Mouse (Mus musculus): ENCODE results near the gene Kcnq1. TPM values are rescaled to one million over a fixed set of nuclear protein-coding genes. Genes with fewer than 3 reads are reported as not detected.
A peak's percentile ranks its signal among the peaks of the same experiment; 100 is the strongest.

The Kcnq1 gene
- total RNA-seq, 2 experiments from 2014 or later: 0.50 to 0.57 TPM

DNA sequence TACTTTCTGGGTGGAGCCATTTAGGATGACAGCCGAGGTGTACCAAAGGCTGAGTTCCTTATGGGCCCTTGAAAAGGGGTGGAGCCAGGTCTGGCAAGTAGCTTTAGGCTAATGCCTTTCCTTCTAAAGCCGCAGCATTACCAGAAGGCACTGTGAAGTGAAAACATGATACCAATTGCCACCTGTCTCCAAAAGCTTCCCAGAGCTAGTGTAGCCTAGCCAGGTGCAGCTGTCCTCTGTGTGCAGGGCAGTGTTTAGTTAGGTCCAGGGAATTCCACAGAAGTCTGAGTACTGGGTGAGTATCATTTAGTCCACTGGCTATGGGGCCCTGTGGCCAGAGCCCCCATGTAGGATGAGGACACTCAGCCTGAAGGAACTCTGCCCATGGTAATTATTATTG is 30.0 kb downstream of the Kcnq1 start:
- DNase-seq (ENCODE audit: low spot score): no peak

DNA sequence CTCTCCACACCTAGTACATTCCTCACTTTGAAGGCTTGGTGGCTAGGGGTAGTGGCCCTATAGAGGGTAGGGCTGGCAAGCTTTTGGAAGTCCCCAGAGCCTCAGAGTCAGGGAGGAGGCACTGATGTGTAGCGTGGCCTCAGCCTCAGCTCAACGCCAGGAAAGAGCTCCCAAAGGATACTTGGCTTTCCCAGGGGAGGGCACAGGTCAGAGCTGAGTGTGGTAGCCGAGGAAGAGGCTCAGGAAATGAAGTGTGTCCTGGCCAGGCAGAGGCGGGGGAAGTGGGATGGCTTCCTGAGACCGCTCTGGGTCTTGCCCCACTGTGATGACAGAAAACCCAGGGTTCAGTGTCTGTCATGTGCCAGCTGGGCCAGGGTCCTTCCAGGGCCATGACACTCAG is 30.4 kb downstream of the Kcnq1 start:
- DNase-seq (ENCODE audit: low spot score): no peak

DNA sequence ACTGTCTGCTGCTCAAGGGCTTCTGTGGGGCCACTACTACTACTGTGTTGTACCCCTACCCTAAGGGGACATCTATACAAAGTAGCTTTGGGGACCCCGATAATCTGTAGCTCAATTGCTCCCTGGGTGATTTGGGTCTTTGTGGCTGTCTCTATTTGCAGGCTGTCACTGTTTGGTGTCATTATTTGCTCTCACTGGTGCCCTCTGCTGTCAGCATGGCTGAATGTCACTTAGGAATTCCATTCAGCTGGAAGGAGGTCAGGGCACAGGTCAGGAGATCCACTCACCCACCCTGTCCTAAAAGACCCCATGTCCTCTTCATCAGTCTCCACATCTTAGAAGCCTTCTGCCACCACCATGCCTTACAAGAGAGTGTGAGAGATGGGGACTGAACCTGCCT is 32.6 kb downstream of the Kcnq1 start:
- DNase-seq (ENCODE audit: low spot score): peak; percentile 71

DNA sequence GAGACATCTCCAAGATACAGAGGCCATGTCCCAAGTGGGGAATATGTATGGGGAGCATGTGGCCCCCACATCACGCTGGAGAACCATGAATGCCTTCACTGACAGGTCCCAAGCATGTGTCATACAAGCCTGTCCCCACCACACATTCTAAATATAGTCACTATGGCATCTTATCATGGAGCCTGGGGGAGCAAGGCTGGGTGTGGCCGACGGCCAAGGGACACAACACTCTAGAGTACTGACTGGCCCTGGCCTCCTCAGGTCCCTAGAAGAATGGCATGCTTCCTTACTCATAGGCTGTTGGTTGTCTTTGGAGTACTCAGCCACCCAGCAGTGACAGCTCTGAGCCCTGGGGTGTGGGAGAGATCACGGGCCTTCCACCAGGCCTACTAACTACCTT is 33.8 kb downstream of the Kcnq1 start:
- no peak for DNase-seq (ENCODE audit: low spot score)

DNA sequence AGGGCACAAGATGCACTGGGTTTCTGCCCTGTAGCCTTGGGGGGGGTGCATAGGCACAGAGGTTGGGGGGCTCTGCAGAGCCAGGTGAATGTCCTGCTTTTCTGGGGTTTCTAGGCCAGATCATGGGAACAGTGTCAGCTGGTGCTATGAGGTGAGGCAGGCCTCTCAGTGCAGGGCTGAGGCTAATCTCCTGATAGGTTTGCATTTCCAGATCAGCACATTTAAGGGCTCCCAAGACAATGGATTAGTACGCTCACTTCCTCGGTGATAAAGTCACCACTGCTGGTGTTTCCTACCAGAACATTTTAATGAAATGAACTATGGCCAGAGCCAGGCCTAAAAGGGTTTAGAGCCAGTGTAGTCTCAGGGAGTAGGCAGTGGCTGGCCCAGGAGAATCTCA is 36.5 kb downstream of the Kcnq1 start:
- DNase-seq (ENCODE audit: low spot score): no peak

DNA sequence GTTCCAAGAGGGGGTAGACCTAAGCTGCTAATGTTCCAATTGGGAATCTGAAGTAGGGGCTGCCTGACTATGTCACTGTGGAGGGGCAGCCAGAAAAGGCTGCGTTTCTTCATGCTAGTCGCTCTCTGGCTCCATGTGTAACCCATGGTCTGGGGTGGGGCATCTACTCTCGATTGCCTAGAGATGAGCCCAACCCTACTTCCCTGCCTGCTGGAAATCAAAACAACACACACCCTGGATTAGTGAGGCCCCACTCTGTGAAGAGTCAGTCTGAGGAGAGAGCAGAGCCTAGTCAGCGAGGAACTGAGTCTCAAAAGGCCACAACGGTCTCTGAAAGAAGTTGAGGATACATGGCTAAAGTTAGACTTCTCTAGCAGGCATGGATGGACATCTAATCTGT is 40.9 kb downstream of the Kcnq1 start:
- no peak for DNase-seq (ENCODE audit: low spot score)

DNA sequence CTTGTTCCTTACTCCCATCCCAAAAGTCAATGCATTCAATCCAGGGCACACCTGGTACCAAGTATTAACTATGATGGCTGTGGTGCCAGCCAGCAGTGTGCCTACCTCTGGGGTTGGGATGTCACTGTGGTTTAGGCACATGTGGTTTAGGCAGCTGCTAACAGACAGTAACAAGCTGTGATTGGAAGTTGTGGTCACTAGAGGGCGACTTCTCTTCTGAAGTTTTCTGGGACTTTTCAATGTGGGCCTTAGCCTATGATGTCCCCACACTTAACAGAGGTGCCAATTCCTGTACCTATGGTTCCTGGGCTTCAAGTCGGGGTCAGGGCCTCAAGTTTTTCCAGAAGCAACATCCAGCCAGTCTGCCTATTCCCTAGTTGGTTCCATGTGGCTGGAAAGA is 45.0 kb downstream of the Kcnq1 start:
- peak; percentile 51 for DNase-seq (ENCODE audit: low spot score)

DNA sequence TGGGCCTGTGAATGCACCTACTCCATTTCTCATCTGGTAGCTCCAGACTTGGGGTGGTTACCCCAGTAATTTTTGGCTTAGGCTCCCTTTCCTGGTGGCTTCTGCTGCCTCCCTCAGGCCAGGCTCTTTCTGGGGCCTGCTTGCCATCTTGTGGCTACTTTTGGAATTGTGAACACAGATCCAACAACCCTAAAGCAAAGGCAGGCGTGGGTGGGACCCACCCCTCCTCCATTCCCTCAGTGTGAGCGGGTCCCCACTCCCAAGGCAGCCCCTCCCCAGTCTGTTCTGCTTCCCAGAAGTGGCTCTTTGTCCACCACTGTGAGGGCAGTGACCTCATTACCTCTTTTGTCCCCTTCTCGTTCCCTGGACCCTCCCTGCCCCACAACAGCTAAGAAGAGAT is 46.2 kb downstream of the Kcnq1 start:
- DNase-seq (ENCODE audit: low spot score): no peak

DNA sequence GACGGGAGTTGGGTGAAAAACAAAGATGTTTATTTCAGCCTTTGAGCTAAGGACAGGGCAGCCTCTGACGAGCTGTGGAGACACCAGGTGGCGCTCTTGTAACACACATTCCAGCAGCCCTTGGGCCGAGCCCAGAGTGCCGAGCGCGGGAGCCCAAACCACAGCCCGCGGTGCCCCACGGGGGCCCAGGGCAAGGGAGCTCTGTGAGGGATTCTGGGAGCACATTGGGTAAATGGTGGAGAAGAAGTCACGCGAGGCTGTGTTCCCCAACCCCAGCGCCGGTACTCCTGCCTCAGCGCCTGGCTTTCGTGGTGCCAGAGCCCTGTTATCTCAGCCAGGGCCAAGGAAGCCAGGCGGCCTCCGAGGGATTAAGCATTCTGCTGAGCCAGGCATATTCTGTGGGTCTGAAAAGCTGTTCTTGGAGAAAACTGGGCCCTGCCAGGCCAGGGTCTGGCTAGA is 47.8 kb downstream of the Kcnq1 start:
- peak; percentile 89 for DNase-seq (ENCODE audit: low spot score)

DNA sequence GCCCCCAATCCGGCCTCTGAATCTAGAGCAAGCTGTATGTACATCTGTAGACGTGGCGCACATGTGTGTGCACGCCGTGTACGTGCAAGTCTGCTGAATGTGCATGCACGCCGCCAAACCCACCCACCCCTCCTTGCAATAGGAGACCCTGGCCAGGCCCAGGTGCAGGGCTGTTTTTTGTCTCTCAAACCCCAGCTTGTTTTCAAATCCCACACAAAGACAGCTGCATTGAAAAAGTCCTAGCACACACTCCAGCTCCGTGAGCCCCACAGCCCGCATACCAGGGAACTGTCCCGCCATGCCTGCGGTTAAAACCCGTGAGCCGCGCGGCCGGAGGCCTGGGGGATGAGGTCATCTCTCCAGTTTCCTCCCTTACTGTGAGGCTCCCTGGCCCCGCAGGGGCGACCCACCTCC is 48.3 kb downstream of the Kcnq1 start:
- peak; percentile 35 for DNase-seq (ENCODE audit: low spot score)

DNA sequence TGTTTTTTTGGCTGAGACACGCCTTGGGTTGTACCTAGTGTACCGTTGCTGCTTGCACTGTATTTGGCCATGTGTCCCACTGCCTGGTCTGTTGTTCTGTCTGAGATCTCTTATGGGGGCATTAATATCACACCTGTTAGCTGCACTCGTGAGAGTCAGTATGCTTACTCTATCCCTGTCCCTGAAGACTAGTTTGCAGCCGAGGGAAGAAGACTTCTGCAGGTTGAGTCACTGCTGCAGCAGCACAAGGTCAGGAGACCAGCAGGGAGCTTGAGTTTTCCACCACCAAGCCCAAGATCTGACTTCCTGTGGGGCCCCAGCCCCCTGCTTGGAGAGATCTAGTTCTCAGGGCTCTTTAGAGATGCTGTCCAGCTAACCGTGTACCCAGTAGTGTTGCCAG is 49.1 kb downstream of the Kcnq1 start:
- DNase-seq (ENCODE audit: low spot score): no peak

DNA sequence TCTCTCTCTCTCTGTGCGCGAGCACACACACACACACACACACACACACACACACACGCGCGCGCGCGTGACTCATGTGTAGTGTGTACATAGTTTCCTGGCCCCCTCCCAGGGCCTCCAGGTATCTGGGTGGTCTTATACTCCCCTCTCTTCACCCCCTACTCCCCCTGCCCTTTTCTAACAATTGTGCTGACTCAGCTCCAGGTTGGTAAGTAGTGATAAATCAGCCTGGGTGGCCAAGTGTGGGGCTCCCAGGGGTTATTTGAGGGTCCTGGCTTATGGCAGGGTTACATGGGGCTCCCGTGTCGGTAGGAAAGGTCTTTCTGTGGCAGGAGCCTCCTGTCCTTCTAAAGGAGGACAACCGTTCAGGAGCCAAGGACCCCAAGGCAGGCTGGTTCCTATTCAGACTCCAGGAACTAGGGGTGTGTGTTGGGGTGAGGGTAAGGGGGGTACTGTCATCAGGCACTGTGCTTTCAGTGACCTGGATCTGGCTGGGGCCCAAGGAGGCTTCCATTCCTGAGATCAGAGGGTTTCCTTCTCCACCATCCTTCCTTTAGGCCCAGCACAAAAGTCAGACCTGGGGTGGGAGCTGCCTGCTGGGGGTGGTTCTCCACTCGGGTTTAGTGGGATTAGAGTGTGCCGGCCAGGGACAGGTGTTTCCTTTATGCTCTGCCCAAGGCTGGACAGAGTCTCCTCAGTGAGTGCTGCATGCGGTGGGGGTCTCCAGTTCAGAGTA is 52.7 kb downstream of the Kcnq1 start:
- no peak for DNase-seq (ENCODE audit: low spot score)

DNA sequence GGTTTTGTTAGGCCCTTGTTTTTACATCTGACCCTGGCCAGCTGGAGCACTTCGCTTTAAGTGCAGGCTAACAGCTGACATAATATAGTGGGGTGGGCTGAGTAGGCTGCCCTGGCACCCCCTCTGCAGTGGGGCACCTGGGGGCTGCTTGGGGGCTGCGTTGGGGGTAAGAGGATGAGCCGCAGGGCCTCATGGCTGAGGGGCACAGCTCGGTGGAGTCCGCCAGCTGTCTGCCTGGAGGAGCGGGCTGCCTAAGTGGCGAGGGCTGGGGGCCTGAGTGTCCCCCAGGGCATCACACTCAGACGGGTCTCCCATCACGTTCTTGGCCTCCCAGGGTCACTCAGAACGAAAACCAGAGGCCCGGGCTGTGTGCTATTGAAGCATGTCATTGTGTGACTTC is 53.3 kb downstream of the Kcnq1 start:
- DNase-seq (ENCODE audit: low spot score): no peak

DNA sequence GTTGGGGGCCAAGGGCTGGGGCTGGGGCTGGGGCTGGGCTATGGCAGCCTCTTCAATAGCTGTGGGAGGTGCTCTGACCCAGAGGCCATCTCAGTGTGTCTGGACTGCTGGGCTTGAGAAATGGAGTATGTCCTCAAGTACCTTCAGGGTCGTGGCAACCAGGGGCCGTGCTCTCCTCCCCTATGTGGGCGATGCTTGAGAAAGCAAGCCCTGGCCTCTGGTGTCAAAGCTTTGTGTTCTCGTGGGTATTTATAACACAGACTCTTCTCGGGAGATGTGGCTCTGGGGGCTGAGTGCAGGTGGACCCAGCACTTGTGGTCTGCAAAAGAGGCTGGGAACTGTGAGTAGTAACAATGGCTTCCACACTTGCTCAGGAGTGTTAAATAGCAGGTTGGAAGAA is 53.9 kb downstream of the Kcnq1 start:
- DNase-seq (ENCODE audit: low spot score): no peak

DNA sequence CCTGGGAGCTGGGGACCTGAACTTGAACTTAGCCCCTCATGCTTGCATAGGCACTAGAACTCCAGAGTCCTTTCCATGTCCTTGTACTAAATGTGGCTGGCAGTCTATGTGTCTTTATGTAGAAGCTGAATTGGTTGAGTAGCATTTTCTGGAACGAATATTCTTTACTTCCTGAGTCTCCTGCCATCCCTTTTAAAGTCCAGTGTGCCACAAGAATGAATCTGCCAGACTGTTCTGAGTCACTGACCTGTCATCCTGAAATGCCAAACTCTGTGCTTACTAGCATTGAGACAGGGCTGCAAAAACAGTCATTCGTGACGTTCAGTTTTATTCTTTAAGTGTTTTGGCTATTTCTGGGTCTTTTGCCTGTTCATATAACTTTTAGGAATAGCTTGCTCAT is 55.9 kb downstream of the Kcnq1 start:
- no peak for DNase-seq (ENCODE audit: low spot score)

DNA sequence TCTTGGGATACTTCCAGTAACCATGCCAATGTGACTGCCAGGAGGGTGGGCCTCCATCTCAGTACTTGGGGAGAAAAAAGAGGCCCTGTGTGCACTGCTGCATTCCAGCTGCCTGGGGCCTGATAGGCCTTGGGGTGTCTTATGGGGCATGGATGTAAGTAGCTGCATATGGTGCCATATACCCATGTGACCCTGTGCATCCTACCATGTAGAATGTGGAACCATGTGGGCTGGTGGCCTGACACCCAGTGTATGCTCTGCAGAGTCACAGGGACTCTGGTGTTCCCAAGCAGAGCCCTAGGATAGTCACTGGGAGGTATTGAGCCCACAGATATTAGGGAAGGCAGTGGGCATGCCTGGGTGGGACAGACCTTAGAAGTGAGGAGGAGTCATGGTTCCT is 57.9 kb downstream of the Kcnq1 start:
- DNase-seq (ENCODE audit: low spot score): no peak

DNA sequence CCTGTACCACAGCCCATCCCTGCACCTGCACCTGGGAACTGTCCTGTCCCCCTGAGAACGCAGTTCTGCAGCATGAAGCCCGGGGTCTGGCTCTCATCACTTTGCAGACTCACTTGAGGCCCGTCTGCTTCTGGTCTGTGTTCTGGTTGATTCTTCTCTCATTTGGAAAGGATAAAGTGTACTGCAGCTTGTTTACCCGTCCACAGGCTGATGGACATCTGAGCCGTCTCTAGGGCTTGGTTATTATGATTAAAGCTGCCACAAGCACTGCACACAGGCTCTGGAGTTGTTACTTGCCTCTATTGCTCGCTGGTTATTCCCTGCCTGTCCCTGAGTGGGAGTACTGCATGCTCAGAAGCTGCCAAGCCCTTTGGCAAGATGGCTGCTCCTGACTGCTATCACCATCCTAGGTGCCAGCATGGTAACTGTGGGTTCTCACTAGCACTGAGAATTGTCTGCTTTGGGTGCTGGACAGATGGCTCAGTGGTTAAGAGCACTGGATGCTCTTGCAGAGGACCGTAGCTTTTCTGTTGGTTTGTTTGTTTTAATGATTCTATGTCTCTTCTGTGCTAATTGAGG is 59.6 kb downstream of the Kcnq1 start:
- DNase-seq (ENCODE audit: low spot score): peak; percentile 26

DNA sequence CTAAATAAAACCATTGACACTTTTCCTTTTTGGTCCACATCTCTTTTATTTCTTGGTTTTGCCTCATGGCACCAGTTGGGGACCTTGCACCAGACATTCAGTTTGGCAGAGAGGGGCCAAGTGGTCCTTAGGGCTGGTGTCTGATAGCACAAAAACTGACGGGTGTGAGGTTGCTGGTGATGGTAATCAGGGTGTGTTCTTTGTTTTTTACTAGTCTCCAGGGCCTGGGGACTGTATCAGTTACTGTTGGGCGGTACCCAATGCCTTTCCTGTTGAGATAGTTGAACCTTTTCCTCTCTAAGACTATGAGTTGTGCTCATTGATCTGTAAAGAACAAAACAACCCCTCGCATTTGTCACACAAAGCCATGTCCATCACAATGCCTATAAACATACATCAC is 61.1 kb downstream of the Kcnq1 start:
- DNase-seq (ENCODE audit: low spot score): no peak

DNA sequence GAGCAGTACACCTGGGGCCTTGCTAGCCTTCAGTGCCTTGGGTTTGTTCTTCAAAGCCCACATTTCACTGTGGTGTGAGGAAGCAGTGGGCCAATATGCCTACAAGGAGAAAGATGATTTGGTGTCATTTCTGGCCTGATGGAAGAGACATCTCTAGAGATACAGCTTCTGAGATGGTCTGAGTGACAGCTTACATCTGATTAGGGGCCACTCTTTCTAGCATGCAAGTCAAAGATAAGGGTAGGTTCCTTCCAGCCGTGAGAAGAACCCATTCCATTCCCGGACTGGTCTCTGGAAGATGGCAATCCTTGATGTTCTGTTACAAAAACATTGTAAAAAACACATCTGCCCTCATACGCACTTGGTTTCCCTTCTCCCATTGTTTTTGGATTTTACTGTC is 63.2 kb downstream of the Kcnq1 start:
- DNase-seq (ENCODE audit: low spot score): no peak

DNA sequence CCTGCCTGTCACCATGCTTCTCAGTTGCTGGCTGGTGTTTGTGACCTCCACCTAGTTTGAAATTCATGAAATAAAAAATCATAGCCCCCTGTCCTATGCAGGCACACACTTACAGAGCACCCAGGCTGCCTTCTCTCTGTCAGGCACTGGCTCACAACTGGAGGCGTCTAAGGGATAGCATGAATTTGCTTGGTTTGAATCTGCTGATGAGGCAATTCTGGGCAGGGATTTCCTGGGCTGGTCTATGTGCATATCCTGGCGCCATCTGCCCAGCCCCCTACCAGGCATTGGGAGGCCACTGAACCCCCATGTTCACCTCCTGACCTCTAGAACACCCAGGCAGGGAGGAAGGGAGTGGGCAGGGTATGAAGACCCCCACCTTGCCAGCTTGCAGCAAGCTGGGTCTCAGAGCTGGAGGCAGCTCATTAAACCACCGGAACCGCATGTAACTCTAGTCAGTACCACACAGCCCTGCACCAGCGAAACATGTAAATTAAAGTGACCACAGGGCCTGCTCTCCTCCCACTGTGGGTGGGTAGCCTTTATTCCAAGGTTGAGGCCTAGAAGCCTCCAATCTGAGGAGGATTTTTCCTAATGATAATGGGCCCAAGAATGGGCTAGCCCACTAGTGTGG is 66.9 kb downstream of the Kcnq1 start:
- DNase-seq (ENCODE audit: low spot score): no peak

DNA sequence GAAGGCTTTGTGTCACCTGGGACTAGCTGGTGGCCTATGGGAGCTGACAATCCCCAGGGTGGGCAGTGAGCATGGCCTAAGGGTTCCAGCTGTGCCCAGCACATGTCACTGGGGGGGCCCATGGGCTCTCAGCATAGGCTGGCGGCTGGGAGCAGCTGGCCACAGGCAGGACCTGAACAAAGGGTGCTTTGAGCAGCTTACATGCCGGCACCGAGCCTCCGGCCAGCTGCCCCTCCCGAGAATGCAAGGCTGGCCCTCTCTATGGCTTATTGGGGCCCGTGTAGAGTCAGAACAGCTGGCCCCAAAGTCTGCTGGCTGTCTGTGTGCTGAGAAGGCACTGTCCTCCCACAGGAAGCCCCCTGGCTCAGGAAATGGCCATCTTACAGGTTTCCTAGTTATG is 68.5 kb downstream of the Kcnq1 start:
- DNase-seq (ENCODE audit: low spot score): no peak

DNA sequence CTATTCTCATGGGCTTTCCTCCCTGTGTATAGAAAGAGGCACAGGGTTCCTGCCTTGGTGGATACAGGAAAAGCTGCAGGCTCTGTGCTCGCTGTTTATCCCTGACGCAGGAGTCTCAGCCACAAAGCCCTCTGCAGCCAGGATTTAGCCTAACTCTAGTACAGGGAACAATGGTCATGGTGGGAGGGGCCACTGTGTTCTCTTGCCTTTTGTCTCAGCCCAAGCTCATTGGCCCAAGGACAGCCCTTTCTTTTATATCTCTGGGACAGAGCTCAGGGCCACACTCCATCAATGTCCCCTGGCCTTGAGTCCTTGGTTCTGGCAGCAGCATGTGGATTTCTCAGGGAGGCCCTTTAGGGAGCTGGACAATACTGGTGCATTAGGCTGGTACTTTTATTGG is 72.7 kb downstream of the Kcnq1 start:
- DNase-seq (ENCODE audit: low spot score): no peak

DNA sequence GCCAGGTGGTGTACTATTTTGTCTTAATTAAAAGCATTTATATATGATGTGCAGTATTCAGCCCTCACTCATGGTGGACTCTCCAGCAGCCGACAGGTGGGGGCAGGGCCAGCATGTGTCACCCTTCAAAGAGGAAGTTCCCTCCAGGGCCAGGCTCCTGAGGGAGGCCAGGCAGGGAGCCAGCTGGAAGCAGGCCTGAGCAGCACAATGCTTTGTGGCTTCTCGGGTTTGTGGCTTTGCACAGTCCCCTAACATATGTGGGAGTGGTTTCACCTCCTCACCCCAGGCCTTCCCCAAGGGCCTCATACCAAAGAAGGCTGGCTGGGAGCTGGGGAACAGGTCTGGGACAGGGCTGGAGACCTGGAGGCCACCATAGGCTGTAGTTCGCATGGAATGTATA is 74.6 kb downstream of the Kcnq1 start:
- peak; percentile 30 for DNase-seq (ENCODE audit: low spot score)

Measured in gastrocnemius, adult 18-20 months (tissue).